Mouse (Mus musculus) neural tube, embryonic 14.5 days (tissue): Measurements from ENCODE around the gene Crk. TPM values are rescaled to one million over a fixed set of nuclear protein-coding genes. Genes with fewer than 3 reads are reported as not detected.

Experiments
- ATAC-seq: fragments of 200-750 bp; cut with Nextera tagmentation; 2 replicates; pipeline ENCODE4 v1.8.0; 2017; ENCODE audit warnings: low read depth, mild to moderate bottlenecking, moderate TSS enrichment, moderate library complexity
- H3K27ac ChIP-seq: fragments of 300-500 bp; sonication (generic); 2 replicates; pipeline ENCODE4 v1.5.1; 2014; ENCODE audit warnings: low read depth, mild to moderate bottlenecking, control low read depth, low read length, moderate library complexity, mixed read lengths
- H3K27me3 ChIP-seq: fragments of 300-500 bp; sonication (generic); 2 replicates; pipeline ENCODE4 v1.6.1; 2014; ENCODE audit warnings: low read length; ENCODE audit not compliant: control insufficient read depth, insufficient read depth
- H3K36me3 ChIP-seq: fragments of 300-500 bp; sonication (generic); 2 replicates; pipeline ENCODE4 v1.6.1; 2014; ENCODE audit warnings: low read length, mixed read lengths; ENCODE audit not compliant: control insufficient read depth, insufficient read depth
- H3K4me1 ChIP-seq: fragments of 300-500 bp; sonication (generic); 2 replicates; pipeline ENCODE4 v1.6.1; 2014; ENCODE audit warnings: low read length; ENCODE audit not compliant: control insufficient read depth, insufficient read depth
- H3K4me2 ChIP-seq: fragments of 300-500 bp; sonication (generic); 2 replicates; pipeline ENCODE4 v1.6.1; 2014; ENCODE audit warnings: mild to moderate bottlenecking, low read depth, low read length, control low read depth
- H3K4me3 ChIP-seq: fragments of 300-500 bp; sonication (generic); 2 replicates; pipeline ENCODE4 v1.5.1; 2014; ENCODE audit warnings: low read depth, low read length, control low read depth, mixed read lengths
- H3K9ac ChIP-seq: fragments of 300-500 bp; sonication (generic); replicated peaks from 2 replicates; pipeline ENCODE4 v1.6.1; 2014; ENCODE audit warnings: low read depth, mild to moderate bottlenecking, control low read depth, low read length, mixed read lengths
- H3K9me3 ChIP-seq: fragments of 300-500 bp; sonication (generic); 2 replicates; pipeline ENCODE4 v1.6.1; 2016; ENCODE audit warnings: low read length; ENCODE audit not compliant: control insufficient read depth
- WGBS: fragments of 180-500 bp; shearing (Covaris S2); extraction: QIAGEN DNeasy Blood & Tissue Kit; methylation state at CpG from one replicate; pipeline ENCODE4 v1.1.7; 2014; 5-methylcytosine and 5-hydroxymethylcytosine counted together
- polyA plus RNA-seq: library from polyadenylated mRNA; unstranded; fragments of >200 nt; fragmentation: Nextera tagmentation; extraction: Ambion mirVana; gene quantifications from 2 replicates; pipeline ENCODE4 v1.2.1, GENCODE M21; 2014

Gene Crk
- polyA plus RNA-seq, 1 experiment from 2014 or later = 96.5 TPM

- Histone ChIP-seq H3K36me3 (no peaks in the 10 kb centered on the region), H3K4me1 (peaks cover 39% of the 10 kb centered on the region), H3K9me3 (no peaks in the 10 kb centered on the region), H3K27ac (no peak overlapping the region), H3K4me3 (no peak overlapping the region), H3K4me2 (no peak overlapping the region), H3K27me3 (no peaks in the 10 kb centered on the region), H3K9ac (no peak overlapping the region)
- 86% methylated on average over 2 of the region's 2 CpGs for WGBS
- ATAC-seq = no peak
Measured at GRCm38 (mm10) chr11:75737806-75738476, 58.9 kb downstream of the Crk start.

GRCm38 (mm10) chr11:75738477-75738821 is 59.4 kb downstream of the Crk start:
- no peaks in the 10 kb centered on the region for H3K9me3 ChIP-seq
- H3K4me1 ChIP-seq = peaks cover 39% of the 10 kb centered on the region
- 97% methylated on average over 7 of the region's 7 CpGs for WGBS

DNA sequence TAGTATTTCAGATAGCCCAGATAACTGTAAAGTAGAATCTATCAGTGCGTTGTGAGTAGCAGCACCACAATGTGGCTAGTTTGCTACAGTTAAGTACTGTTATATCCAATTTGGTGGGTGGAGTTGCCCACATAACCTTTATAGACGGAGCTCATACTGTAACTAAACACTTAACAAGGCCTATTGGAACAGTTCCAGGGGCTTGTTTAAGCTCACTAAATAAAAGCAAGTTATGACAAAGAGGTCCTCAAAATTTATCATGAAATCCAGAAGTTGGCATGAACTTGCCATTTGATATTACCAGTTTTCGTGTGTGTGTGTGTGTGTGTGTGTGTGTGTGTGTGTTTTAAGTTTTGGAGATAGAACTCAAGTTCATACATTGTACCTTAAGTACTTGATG is 61.1 kb downstream of the Crk start:
- H3K27me3 ChIP-seq = no peaks in the 10 kb centered on the region
- no peak overlapping the region for H3K4me3 ChIP-seq
- H3K36me3 ChIP-seq = no peaks in the 10 kb centered on the region
- no peaks in the 10 kb centered on the region for H3K9me3 ChIP-seq
- 77% methylated on average over 3 of the region's 3 CpGs for WGBS
- no peak overlapping the region for H3K4me2 ChIP-seq
- no peak overlapping the region for H3K9ac ChIP-seq
- H3K27ac ChIP-seq = no peak overlapping the region
- peaks cover 31% of the 10 kb centered on the region for H3K4me1 ChIP-seq
- ATAC-seq = no peak

More at GRCm38 (mm10) chr11:75738477-75738821, 59.4 kb downstream of the Crk start:
- no peaks in the 10 kb centered on the region for H3K36me3 ChIP-seq
- no peak overlapping the region for H3K9ac ChIP-seq
- H3K27me3 ChIP-seq = no peaks in the 10 kb centered on the region
- H3K4me3 ChIP-seq = no peak overlapping the region
- ATAC-seq = no peak
- no peak overlapping the region for H3K4me2 ChIP-seq
- no peak overlapping the region for H3K27ac ChIP-seq

DNA sequence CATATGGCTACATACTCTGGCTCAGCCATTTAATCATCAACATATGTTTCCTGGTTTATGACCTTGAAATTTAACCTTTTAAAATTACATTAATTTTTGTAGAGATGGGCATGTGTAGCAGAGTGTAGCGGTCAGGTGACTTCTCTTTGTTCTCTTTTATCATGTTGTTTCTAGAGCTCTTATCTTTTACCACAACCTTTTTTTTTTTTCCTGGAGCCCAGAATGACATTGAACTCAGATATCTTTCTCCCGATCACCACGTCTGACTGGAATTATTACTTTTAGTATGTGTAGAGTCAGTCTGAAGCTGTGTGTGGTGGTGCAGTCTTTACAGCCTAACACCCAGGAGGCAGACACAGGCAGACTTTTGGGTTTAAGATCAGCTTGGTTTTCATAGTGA is 62.6 kb downstream of the Crk start:
- 78% methylated on average over 3 of the region's 3 CpGs for WGBS
- no peak overlapping the region for H3K4me3 ChIP-seq
- H3K4me2 ChIP-seq = no peak overlapping the region
- H3K27ac ChIP-seq = no peak overlapping the region
- H3K27me3 ChIP-seq = no peaks in the 10 kb centered on the region
- ATAC-seq = no peak
- H3K4me1 ChIP-seq = peaks cover 20% of the 10 kb centered on the region
- no peaks in the 10 kb centered on the region for H3K36me3 ChIP-seq
- no peaks in the 10 kb centered on the region for H3K9me3 ChIP-seq
- no peak overlapping the region for H3K9ac ChIP-seq

- WGBS = 90% methylated on average over 3 of the region's 3 CpGs
- H3K4me1 ChIP-seq = peaks cover 13% of the 10 kb centered on the region; the same call in 1 of the 2 replicates
- no peak for ATAC-seq
Measured at GRCm38 (mm10) chr11:75744761-75745160, 65.7 kb downstream of the Crk start.

DNA sequence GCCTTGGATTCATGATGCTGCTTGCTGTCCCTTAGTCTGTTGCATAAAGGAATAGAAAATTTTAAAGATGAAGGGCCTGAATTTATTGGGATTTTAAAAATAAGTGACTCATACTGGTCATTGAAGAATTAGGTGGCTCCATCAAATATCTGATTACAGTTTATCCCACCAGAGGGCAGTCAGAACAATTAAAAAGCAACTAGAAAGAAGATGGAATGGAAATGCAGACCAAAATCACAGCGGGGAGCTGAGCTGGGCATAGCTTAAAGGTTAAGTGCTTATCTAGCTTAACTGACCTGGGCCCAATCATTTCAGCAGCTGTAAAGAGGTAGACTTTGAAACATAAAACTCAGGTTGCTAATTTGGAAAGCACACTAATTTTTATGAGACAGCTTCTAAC is 71.5 kb downstream of the Crk start:
- Histone ChIP-seq H3K4me1 (peaks cover 13% of the 10 kb centered on the region; the same call in 1 of the 2 replicates), H3K9me3 (no peaks in the 10 kb centered on the region), H3K4me3 (no peak overlapping the region), H3K27me3 (no peaks in the 10 kb centered on the region), H3K36me3 (peaks cover 3% of the 10 kb centered on the region), H3K4me2 (no peak overlapping the region), H3K27ac (no peak overlapping the region), H3K9ac (no peak overlapping the region)
- WGBS = 59% methylated on average over 1 of the region's 1 CpGs
- no peak for ATAC-seq

More at GRCm38 (mm10) chr11:75744761-75745160, 65.7 kb downstream of the Crk start:
- Histone ChIP-seq H3K9me3 (no peaks in the 10 kb centered on the region), H3K4me2 (no peak overlapping the region), H3K4me3 (no peak overlapping the region), H3K27ac (no peak overlapping the region), H3K36me3 (no peaks in the 10 kb centered on the region), H3K9ac (no peak overlapping the region), H3K27me3 (no peaks in the 10 kb centered on the region)

GRCm38 (mm10) chr11:75751082-75751481 is 72.0 kb downstream of the Crk start:
- Histone ChIP-seq H3K9me3 (no peaks in the 10 kb centered on the region), H3K4me3 (no peak overlapping the region), H3K9ac (no peak overlapping the region), H3K27ac (no peak overlapping the region), H3K27me3 (no peaks in the 10 kb centered on the region), H3K4me1 (peaks cover 13% of the 10 kb centered on the region; the same call in 1 of the 2 replicates), H3K36me3 (peaks cover 7% of the 10 kb centered on the region), H3K4me2 (no peak overlapping the region)
- ATAC-seq = no peak
- 83% methylated on average over 4 of the region's 4 CpGs for WGBS

Other genes starting within 250 kb of the Crk start
- 0.27 TPM in 2 replicates for gene Serpinf2, start 239.7 kb upstream of the Crk start, polyA plus RNA-seq
- 6.3 and 7.4 TPM in 2 replicates for gene Wdr81, start 224.5 kb upstream of the Crk start, polyA plus RNA-seq
- gene Tlcd2, start 217.5 kb upstream of the Crk start, polyA plus RNA-seq = 1.8 and 4.0 TPM in 2 replicates
- gene Prpf8, start 192.4 kb upstream of the Crk start, polyA plus RNA-seq = 65.0 and 82.8 TPM in 2 replicates
- 2.8 and 3.5 TPM in 2 replicates for gene Rilp, start 169.2 kb upstream of the Crk start, polyA plus RNA-seq
- gene Scarf1, start 165.7 kb upstream of the Crk start, polyA plus RNA-seq = 1.8 and 3.8 TPM in 2 replicates
- gene Slc43a2, start 147.6 kb upstream of the Crk start, polyA plus RNA-seq = 15.5 and 17.0 TPM in 2 replicates
- gene Pitpna, start 91.2 kb upstream of the Crk start, polyA plus RNA-seq = 128 TPM in 2 replicates
- 50.0 and 57.4 TPM in 2 replicates for gene Inpp5k, start 48.3 kb upstream of the Crk start, polyA plus RNA-seq
- gene Myo1c, start 28.8 kb upstream of the Crk start, polyA plus RNA-seq = 5.2 and 9.7 TPM in 2 replicates
- 1,519 and 1,581 TPM in 2 replicates for gene Ywhae, start 53.6 kb downstream of the Crk start, polyA plus RNA-seq
- 2.1 and 2.3 TPM in 2 replicates for gene Doc2b, start 116.8 kb downstream of the Crk start, polyA plus RNA-seq